10 mouse cellular contexts compared by ENCODE assay signal in genomic region chr4:140929745-140930144, GRCm38 (mm10). TPM values are rescaled to one million over a fixed set of nuclear protein-coding genes. Genes with fewer than 3 reads are reported as not detected.
DNase-seq lines count a peak whose midpoint lies in the region; ATAC-seq lines count a peak whose summit lies in the region.
"Had no signal": no experiment of that assay in that cellular context is flagged by ENCODE, and none has a peak within 500 bp of the region (broad histone marks: within the 10 kb centered on the region; RNA-seq: fewer than 3 reads in every experiment).

No protein-coding gene starts in this region.

- H3K4me3 ChIP-seq in neural tube, embryonic 13.5 days = no peak overlapping the region
- no peak overlapping the region for H3K4me3 ChIP-seq in hindbrain, embryonic 14.5 days (replicated peaks; ENCODE audit: low read length)

- H3K27ac ChIP-seq in neural tube, embryonic 13.5 days (replicated peaks) = 0 out of 2 replicates have a peak overlapping the region, but pooled peaks have one; percentile 33
- no peak overlapping the region; the same call in 1 of the 2 replicates for H3K27ac ChIP-seq in hindbrain, embryonic 14.5 days

- no peaks in the 10 kb centered on the region for H3K9me3 ChIP-seq in neural tube, embryonic 13.5 days
- no peaks in the 10 kb centered on the region for H3K9me3 ChIP-seq in hindbrain, embryonic 14.5 days (ENCODE audit: control insufficient read depth, low read length)

- H3K4me1 ChIP-seq in neural tube, embryonic 13.5 days (replicated peaks) = peaks cover 24% of the 10 kb centered on the region
- H3K4me1 ChIP-seq in hindbrain, embryonic 14.5 days (replicated peaks; ENCODE audit: control insufficient read depth, insufficient read depth, low read length) = no peaks in the 10 kb centered on the region; the same call in 1 of the 2 replicates

- no peaks in the 10 kb centered on the region for H3K27me3 ChIP-seq in neural tube, embryonic 13.5 days
- no peaks in the 10 kb centered on the region for H3K27me3 ChIP-seq in hindbrain, embryonic 14.5 days (ENCODE audit: control insufficient read depth, insufficient read depth, low read length)
- H3K27me3 ChIP-seq: Patski had no signal

- no peak overlapping the region for H3K9ac ChIP-seq in neural tube, embryonic 13.5 days
- no peak overlapping the region for H3K9ac ChIP-seq in hindbrain, embryonic 14.5 days

- whole genome bisulfite sequencing in neural tube, embryonic 13.5 days = 60% methylated on average over 8 of the region's 8 CpGs
- 59% methylated on average over 8 of the region's 8 CpGs for WGBS in hindbrain, embryonic 14.5 days

- no peak for DNase-seq in neural tube, embryonic 10.5 days (ENCODE audit: extremely low spot score, low spot score)
- no peak for DNase-seq in hindbrain, embryonic 14.5 days (ENCODE audit: low spot score)
- DNase-seq in left cerebral cortex, postnatal 36 days (ENCODE audit: low spot score in 2 of 2) = peak; percentile 51 to 59
- peak; percentile 82 for DNase-seq in testis, postnatal 14 days (ENCODE audit: low spot score)
- no peak for DNase-seq in thymus, postnatal 10 days (ENCODE audit: low spot score in 2 of 2)
- no peak for DNase-seq in adrenal gland, postnatal 25 days
- DNase-seq: cerebellum, adult 11 months; heart, postnatal 10 days had no signal

- ATAC-seq in neural tube, embryonic 13.5 days (ENCODE audit: low read depth) = peak; percentile 57
- ATAC-seq in hindbrain, embryonic 14.5 days (ENCODE audit: low FRiP score) = peak; percentile 76; the same call in 1 of the 2 replicates
- ATAC-seq: Patski had no signal

- intact Hi-C loops in left cerebral cortex, postnatal 36 days (cut with DNase I) = no loop called here

- H3K4me2 ChIP-seq in neural tube, embryonic 13.5 days = no peak overlapping the region
- H3K4me2 ChIP-seq in hindbrain, embryonic 14.5 days (replicated peaks) = no peak overlapping the region

- no peaks in the 10 kb centered on the region for H3K36me3 ChIP-seq in neural tube, embryonic 13.5 days
- H3K36me3 ChIP-seq in hindbrain, embryonic 14.5 days (replicated peaks; ENCODE audit: control insufficient read depth, insufficient read depth) = no peaks in the 10 kb centered on the region

RNA-seq across cellular contexts. Expression of gene Padi2, which starts 23.6 kb away (rescaled TPM):
- 4.4 and 6.0 TPM in 2 replicates for polyA plus RNA-seq in neural tube, embryonic 13.5 days (2015; fragmentation: Nextera tagmentation; extraction: Ambion mirVana)
- 0.74 and 1.5 TPM in 2 replicates for polyA plus RNA-seq in hindbrain, embryonic 14.5 days (2014; fragmentation: Nextera tagmentation; extraction: Ambion mirVana)
- total RNA-seq in left cerebral cortex, postnatal 36 days (2021) = 10 to 100 TPM; 11.9 to 14.0 TPM
- 5.4 and 8.3 TPM in 2 replicates for total RNA-seq in adrenal gland, postnatal 25 days (2021)

RNA-seq across cellular contexts. Expression of gene Sdhb, which starts 31.3 kb away (rescaled TPM):
- polyA plus RNA-seq in neural tube, embryonic 13.5 days (2015; fragmentation: Nextera tagmentation; extraction: Ambion mirVana) = 473 and 497 TPM in 2 replicates
- polyA plus RNA-seq in hindbrain, embryonic 14.5 days (2014; fragmentation: Nextera tagmentation; extraction: Ambion mirVana) = 482 and 502 TPM in 2 replicates
- 100 to 1,000 TPM; 171 to 200 TPM for total RNA-seq in left cerebral cortex, postnatal 36 days (2021)
- 452 and 458 TPM in 2 replicates for total RNA-seq in adrenal gland, postnatal 25 days (2021)

RNA-seq across cellular contexts. Expression of gene Atp13a2, which starts 56.9 kb away (rescaled TPM):
- polyA plus RNA-seq in neural tube, embryonic 13.5 days (2015; fragmentation: Nextera tagmentation; extraction: Ambion mirVana) = 133 and 144 TPM in 2 replicates
- polyA plus RNA-seq in hindbrain, embryonic 14.5 days (2014; fragmentation: Nextera tagmentation; extraction: Ambion mirVana) = 176 and 178 TPM in 2 replicates
- 100 to 1,000 TPM; 162 to 171 TPM for total RNA-seq in left cerebral cortex, postnatal 36 days (2021)
- total RNA-seq in adrenal gland, postnatal 25 days (2021) = 35.9 and 53.3 TPM in 2 replicates

Comparison
In these comparisons a context has a peak if more than half of its experiments do, and no peak if none do; other contexts are left out.
1. DNase-seq: peak in left cerebral cortex, postnatal 36 days (2 of 2) and testis, postnatal 14 days (single experiment); none in neural tube, embryonic 10.5 days (single experiment), hindbrain, embryonic 14.5 days (single experiment), thymus, postnatal 10 days (0 of 2) and adrenal gland, postnatal 25 days (single experiment).